Mouse (Mus musculus): ENCODE data around the gene Car11. TPM values are rescaled to one million over a fixed set of nuclear protein-coding genes. Genes with fewer than 3 reads are reported as not detected.

Gene Car11
- total and polyA plus RNA-seq, 3 experiments: 0.77 to 1.5 TPM; not detected in 1

DNA sequence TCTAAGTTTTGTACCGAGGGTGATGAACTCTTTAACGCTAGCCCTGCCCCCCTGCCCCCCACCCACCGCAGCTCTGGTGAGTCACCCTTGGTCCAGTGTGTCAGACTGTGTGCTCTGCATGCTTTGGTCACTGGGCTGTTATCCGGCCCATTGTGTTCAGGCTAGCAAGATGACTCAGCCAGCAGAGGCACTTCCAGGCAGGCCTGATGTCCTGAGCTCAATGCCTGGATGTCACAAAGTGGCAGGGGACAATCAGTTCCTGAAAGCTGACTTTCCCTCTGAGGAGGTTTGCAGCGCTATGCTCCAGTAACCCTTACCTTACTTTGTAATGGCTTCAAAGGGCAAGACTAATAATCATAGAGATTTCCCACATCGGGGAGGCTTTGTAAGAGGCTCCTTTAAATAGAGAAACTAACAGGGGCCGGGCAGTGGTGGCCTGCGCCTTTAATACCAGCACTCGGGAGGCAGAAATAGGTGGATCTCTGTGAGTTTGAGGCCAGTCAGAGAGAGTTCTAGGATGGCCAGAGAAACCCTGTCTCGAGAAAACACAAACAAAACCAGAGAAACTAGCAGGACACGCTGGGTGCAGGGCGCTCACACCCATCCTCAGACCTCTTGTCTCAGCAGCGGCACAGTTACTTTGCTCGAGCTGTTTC, 19.5 kb upstream of the Car11 start:
- no peak for DNase-seq (ENCODE audit: low read depth, low spot score)
- Histone ChIP-seq H3K4me1 (ENCODE audit: control insufficient read depth in 1 of 2, insufficient read depth in 2 of 2, low read length in 2 of 2) (peaks cover 13 to 20% of the 10 kb centered on the region in 2 experiments), H3K27me3 (ENCODE audit: control insufficient read depth in 1 of 2, insufficient read depth in 2 of 2, low read length in 2 of 2) (peaks cover 0 to 1% of the 10 kb centered on the region in 2 experiments; a peak in 2 of 4 replicates), H3K79me2 (ENCODE audit: control insufficient read depth, insufficient read depth, low read length, poor library complexity) (no peaks in the 10 kb centered on the region), H3K27ac (ENCODE audit: control insufficient read depth, low read depth, low read length) (no peak overlapping the region), H3K9me3 (replicated peaks; ENCODE audit: insufficient read depth, low read length) (no peaks in the 10 kb centered on the region), H3K4me3 (ENCODE audit: control insufficient read depth in 1 of 2, insufficient read depth in 1 of 2, low read depth in 2 of 2, low read length in 2 of 2) (no peak overlapping the region), H3K9ac (ENCODE audit: control insufficient read depth, low read depth, low read length, poor library complexity, severe bottlenecking) (no peak overlapping the region), H3K36me3 (ENCODE audit: control insufficient read depth in 1 of 2, insufficient read depth in 2 of 2, low read length in 2 of 2) (peaks cover 0 to 17% of the 10 kb centered on the region in 2 experiments; a peak in 2 of 4 replicates)
- TF ChIP-seq EP300 (IDR thresholded peaks at IDR 0.05; ENCODE audit: low read depth in 1 of 2, low read length in 2 of 2) (no peak), GABPA (IDR thresholded peaks at IDR 0.05; ENCODE audit: low read depth, low read length) (no peak), TBP (IDR thresholded peaks at IDR 0.05; ENCODE audit: low read depth, low read length) (no peak), USF2 (IDR thresholded peaks at IDR 0.05; ENCODE audit: borderline replicate concordance in 1 of 2, insufficient read depth in 1 of 2, low read depth in 1 of 2, low read length in 2 of 2) (no peak), NRF1 (IDR thresholded peaks at IDR 0.05; ENCODE audit: insufficient read depth, low read depth, low read length, poor library complexity, severe bottlenecking) (no peak), RCOR1 (IDR thresholded peaks at IDR 0.05; ENCODE audit: low read depth, low read length) (no peak), MAFK (IDR thresholded peaks at IDR 0.05; ENCODE audit: borderline replicate concordance, low read depth, low read length) (no peak), SIN3A (IDR thresholded peaks at IDR 0.05; ENCODE audit: low read length) (no peak), TAL1 (IDR thresholded peaks at IDR 0.05; ENCODE audit: low read length) (no peak), E2F4 (IDR thresholded peaks at IDR 0.05; ENCODE audit: borderline replicate concordance, low read depth, low read length) (no peak), SMC3 (IDR thresholded peaks at IDR 0.05; ENCODE audit: low read depth, low read length) (no peak), TCF12 (IDR thresholded peaks at IDR 0.05; ENCODE audit: low read depth, low read length) (no peak), ZC3H11A (IDR thresholded peaks at IDR 0.05; ENCODE audit: low read depth, low read length) (no peak)

DNA sequence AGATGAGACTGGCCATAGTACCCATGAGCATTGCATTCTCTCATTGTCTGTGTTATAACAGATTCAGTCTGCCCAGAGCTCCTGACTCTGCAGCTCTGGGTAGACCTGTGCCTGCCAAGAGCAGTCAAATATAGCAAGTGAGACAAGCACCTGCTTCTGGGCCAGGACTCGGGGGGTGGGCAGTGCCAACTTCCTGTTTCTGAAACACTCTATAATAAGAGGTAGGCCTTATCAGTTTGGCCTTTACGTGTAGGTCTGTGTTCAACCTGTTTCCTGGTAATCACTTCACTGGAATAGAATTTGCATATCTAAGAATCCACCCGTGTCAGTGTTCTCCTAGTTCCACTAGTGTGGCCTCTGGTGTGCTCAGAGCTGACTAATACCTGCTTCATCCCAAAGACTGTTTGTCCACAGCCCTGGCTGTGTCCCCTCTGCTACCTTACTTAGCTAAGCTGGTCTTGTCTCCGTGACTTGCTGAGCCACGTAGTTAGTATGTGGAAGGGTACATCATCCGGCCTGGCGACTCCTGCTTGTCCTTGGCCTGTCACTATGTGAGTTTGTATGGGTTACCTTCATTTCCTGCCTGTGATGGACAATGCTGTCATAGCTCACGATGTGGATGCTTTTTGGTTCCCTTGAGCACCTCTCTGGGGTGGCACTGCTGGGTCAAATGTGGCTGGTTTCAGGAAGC, 18.5 kb upstream of the Car11 start:
- peak overlapping the region; percentile 10 to 55; a peak in 2 of 4 replicates for H3K4me3 ChIP-seq (ENCODE audit: control insufficient read depth in 1 of 2, insufficient read depth in 1 of 2, low read depth in 2 of 2, low read length in 2 of 2)
- no peaks in the 10 kb centered on the region for H3K79me2 ChIP-seq (ENCODE audit: control insufficient read depth, insufficient read depth, low read length, poor library complexity)
- peak overlapping the region; percentile 29 for H3K9ac ChIP-seq (ENCODE audit: control insufficient read depth, low read depth, low read length, poor library complexity, severe bottlenecking)
- DNase-seq (ENCODE audit: low read depth, low spot score): peak; percentile 77
- peaks cover 0 to 17% of the 10 kb centered on the region in 2 experiments; a peak in 2 of 4 replicates for H3K36me3 ChIP-seq (ENCODE audit: control insufficient read depth in 1 of 2, insufficient read depth in 2 of 2, low read length in 2 of 2)
- peaks cover 13 to 20% of the 10 kb centered on the region in 2 experiments for H3K4me1 ChIP-seq (ENCODE audit: control insufficient read depth in 1 of 2, insufficient read depth in 2 of 2, low read length in 2 of 2)
- H3K27ac ChIP-seq (ENCODE audit: control insufficient read depth, low read depth, low read length): peak overlapping the region; percentile 3; the same call in 1 of the 2 replicates
- H3K9me3 ChIP-seq (replicated peaks; ENCODE audit: insufficient read depth, low read length): no peaks in the 10 kb centered on the region
- no peaks in the 10 kb centered on the region; a peak in 1 of 4 replicates for H3K27me3 ChIP-seq (ENCODE audit: control insufficient read depth in 1 of 2, insufficient read depth in 2 of 2, low read length in 2 of 2)
- TF ChIP-seq MYC (IDR thresholded peaks at IDR 0.05; ENCODE audit: low read depth, low read length) (peak; percentile 71; the same call in 1 of the 2 replicates), MEF2A (IDR thresholded peaks at IDR 0.05; ENCODE audit: extremely low read depth, insufficient replicate concordance, low read depth, low read length, poor library complexity, severe bottlenecking) (no peak), NELFE (IDR thresholded peaks at IDR 0.05; ENCODE audit: low read depth, low read length) (0 out of 2 replicates have a peak, but pooled peaks have one; percentile 26), USF1 (IDR thresholded peaks at IDR 0.05; ENCODE audit: low read depth, low read length) (0 out of 2 replicates have a peak, but pooled peaks have one; percentile 37), CHD1 (IDR thresholded peaks at IDR 0.05; ENCODE audit: low read depth, low read length) (no peak), USF2 (IDR thresholded peaks at IDR 0.05; ENCODE audit: borderline replicate concordance in 1 of 2, insufficient read depth in 1 of 2, low read depth in 1 of 2, low read length in 2 of 2) (no peak), ZKSCAN1 (IDR thresholded peaks at IDR 0.05; ENCODE audit: low read depth, low read length) (no peak), MAX (IDR thresholded peaks at IDR 0.05; ENCODE audit: low read length) (peak; percentile 74), RAD21 (IDR thresholded peaks at IDR 0.05; ENCODE audit: low read depth, low read length) (no peak), RCOR1 (IDR thresholded peaks at IDR 0.05; ENCODE audit: low read depth, low read length) (peak; percentile 55; the same call in 1 of the 2 replicates), POLR2AphosphoS5 (IDR thresholded peaks at IDR 0.05; ENCODE audit: borderline replicate concordance, low read depth, low read length) (no peak), ELF1 (IDR thresholded peaks at IDR 0.05; ENCODE audit: low read depth, low read length) (peak; percentile 43; the same call in 1 of the 2 replicates), CTCF (IDR thresholded peaks at IDR 0.05 in 2 of 3, conservative IDR thresholded peaks at IDR 0.05 in 1 of 3; ENCODE audit: control insufficient read depth in 1 of 3, insufficient read depth in 1 of 3, low read depth in 2 of 3, low read length in 3 of 3, poor library complexity in 1 of 3, severe bottlenecking in 1 of 3) (no peak), ZC3H11A (IDR thresholded peaks at IDR 0.05; ENCODE audit: low read depth, low read length) (no peak), TBP (IDR thresholded peaks at IDR 0.05; ENCODE audit: low read depth, low read length) (no peak), ZNF384 (IDR thresholded peaks at IDR 0.05; ENCODE audit: low read depth, low read length) (no peak), ETS1 (IDR thresholded peaks at IDR 0.05; ENCODE audit: low read depth, low read length) (peak; percentile 68; the same call in 1 of the 2 replicates), HCFC1 (IDR thresholded peaks at IDR 0.05; ENCODE audit: low read depth, low read length) (0 out of 2 replicates have a peak, but pooled peaks have one; percentile 35)

Data from MEL (cell line).